Mouse (Mus musculus) urinary bladder, postnatal 4 days (tissue): ENCODE measurements around the gene N4bp1.

Experiments used
- DNase-seq, 2 experiments: peaks; one replicate each; pipeline ENCODE4 v3.0.0; 2021 to 2022; ENCODE audit warnings: low spot score in 2 of 2

N4bp1 gene

GRCm38 (mm10) chr8:86895390-86895789, 10.3 kb upstream of the N4bp1 start:
- no peak for DNase-seq

GRCm38 (mm10) chr8:86894194-86894761, 9.2 kb upstream of the N4bp1 start:
- DNase-seq, result no peak

DNA sequence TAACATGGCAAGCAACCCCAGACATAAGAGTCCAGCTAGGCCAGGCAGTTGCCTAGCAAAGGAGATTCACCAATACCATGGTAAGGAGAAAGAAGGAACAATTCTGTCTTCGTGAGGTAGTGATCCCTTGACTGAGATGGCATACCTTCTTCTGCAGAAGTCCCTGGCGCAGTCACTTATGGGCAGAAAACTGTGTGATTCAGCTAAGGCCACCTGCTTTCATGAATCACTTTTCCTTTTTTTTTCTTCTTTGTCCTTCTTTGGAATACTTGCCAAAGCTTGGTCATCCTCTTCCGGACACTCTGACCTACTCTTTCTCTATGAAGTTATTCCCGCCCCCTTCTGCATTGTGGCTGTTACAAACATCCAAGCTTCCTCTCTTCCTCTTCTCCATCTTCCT, 8.5 kb upstream of the N4bp1 start:
- no peak for DNase-seq

DNA sequence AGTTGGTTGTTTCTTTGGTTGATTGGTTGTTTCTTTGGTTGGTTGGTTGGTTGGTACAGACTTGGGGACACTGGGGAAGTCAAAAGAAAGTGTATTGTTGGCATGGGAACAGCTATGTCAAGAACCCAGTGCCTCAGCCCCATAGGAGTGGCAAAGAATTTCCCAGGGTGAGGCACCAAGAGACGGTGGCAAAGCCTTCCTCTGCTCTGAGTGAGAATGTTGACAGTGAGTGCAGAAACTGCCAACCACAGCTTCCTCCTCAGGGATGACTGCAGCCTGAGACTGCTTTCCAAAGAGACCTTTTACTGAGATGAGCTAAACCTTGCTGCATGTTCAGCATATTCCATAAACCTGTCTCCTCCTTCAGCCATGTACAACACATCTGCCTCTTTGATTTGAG, 6.5 kb upstream of the N4bp1 start:
- DNase-seq, result no peak

GRCm38 (mm10) chr8:86888058-86888939, 3.2 kb upstream of the N4bp1 start:
- no peak for DNase-seq

DNA sequence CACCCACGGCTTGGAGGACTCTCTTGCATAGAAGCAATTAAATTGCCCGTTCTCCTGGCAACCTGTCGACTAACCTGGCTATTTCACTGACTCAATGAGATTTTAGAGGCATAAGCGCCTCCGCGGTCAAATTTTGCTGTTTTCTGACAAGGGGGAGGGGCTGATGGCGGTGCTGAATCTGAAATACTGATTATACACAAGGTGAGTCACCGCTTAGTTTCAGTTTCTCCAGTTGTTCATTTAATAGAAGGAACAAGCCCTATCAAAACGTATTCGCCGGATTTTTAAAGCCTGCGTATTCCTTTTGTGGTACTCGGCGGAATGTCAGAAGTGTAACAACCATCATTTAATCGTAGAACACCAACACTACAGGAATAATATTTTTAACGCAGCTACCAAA, 991 bp downstream of the N4bp1 start:
- DNase-seq, result no peak

DNA sequence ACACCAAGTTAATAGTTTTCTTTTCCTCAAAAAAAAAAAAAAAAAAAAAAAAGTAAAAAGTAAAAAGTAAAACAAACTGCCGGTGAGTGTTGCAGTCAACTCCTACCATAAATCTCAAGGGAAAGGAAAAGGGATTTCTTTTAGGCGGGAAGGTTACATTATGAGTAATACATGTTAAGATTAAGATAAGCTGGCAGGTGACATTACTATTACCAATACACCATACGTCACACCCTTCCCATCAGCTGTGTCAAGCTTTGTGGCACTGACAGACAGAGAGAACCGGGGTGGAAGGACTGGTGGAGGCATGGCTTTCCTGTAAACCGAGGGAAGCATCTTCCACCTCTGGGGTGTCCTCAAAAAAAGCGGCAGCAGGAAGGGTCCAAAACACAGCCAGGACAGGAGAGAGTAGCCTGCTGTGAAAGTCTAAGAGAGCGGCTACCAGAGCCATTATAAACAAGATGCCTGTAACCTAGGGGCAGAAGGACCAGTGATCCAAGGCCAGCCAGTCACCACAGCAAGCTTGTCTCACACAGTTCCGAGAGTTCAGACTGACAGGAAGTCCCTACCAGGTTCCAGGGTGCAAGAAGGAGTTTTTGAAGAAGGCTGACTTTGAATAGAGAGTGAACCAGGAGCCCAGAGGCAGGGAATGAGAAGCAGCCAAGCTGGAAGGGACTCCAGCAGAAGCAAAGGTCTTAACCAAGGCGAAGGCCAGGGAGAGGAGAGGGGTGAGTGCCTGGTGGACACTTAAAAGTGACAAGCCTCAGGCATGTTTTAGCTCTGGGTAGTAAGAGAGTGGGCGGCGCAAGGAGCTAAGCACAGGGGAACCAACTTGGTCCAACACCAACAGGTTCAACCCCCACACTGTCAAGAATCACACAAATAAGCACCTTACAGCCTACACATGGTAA, 2.2 kb downstream of the N4bp1 start:
- no peak for DNase-seq

GRCm38 (mm10) chr8:86881951-86882350, 3.1 kb downstream of the N4bp1 start:
- no peak for DNase-seq

- no peak for DNase-seq
These were observed 3.9 kb downstream of the N4bp1 start for GRCm38 (mm10) chr8:86881068-86881609.

- DNase-seq, result no peak
These were observed 8.2 kb downstream of the N4bp1 start for GRCm38 (mm10) chr8:86876831-86877230.

- no peak for DNase-seq
These were observed 11.0 kb downstream of the N4bp1 start for GRCm38 (mm10) chr8:86874055-86874454.

- no peak for DNase-seq
These were observed 11.9 kb downstream of the N4bp1 start for GRCm38 (mm10) chr8:86873151-86873550.

DNA sequence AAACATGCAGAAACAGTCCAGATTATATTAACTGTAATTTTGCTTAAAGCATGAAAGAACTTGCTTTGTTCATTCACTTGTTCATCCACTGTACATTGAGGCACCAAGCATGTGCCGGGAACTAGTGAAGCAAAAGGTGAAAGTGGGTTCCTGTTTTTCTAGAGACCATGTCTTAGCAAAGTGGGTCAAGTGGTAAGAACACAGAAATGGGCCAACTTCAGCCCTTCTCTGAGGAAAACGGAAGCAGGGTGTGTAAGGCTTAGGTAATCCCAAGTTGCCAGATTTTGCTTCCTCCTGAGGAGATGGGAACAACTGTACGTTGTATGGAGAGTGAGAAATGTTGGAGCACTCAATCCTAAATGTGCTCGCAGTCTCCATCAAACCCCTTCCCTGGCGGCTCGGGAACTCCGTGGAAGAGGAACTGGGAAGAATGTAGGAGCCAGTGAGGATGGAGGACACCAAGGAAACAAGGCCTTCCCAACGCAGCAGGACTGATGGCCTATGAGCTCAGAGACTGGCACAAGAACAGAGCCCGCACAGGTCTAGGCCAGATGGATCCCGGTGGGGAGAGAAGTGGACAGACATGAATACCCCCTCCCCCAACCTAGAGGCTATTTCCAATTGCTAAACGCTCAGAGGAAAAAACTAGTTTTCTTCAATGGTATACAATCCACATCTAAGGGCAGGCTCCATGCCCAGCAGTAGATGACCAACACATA, 12.8 kb downstream of the N4bp1 start:
- DNase-seq, result no peak

DNA sequence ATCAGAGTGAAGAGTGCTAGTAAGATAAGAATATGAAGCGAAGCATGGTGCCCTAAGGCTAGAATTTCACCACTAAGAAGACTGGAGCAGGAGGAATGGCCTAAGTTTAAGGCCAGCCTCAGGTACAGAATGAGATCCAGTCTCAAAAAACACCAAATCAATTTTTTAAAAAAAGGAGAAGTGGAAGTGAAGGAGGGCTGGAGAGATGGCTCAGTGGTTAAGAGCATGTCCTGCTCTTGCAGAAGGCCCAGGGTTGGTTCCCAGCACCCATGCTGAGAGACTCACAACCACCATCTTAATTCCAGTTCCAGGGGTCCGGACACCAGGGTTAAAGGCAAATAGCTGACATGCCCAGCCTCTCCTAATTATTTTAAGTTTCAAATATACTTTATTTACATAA, 13.6 kb downstream of the N4bp1 start:
- no peak for DNase-seq

DNA sequence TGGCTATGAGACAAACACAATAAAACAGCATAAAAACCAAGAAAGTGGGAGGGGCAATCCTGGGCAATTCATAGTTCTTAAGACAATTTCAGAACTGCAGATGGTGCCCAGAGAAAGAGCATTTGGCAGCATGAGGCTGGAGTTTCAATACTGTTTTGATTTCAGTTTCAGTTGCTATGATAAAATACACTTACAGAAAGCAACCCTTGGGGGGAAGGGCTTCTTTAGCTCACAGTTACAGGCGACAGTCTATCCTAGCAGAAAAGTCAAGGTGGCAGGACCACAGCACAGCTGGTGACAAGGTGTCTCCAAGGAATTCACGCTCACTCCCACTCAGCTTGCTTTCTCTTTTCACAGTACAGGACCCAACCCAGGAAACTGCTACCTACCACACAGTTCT, 14.3 kb downstream of the N4bp1 start:
- DNase-seq, result no peak

DNA sequence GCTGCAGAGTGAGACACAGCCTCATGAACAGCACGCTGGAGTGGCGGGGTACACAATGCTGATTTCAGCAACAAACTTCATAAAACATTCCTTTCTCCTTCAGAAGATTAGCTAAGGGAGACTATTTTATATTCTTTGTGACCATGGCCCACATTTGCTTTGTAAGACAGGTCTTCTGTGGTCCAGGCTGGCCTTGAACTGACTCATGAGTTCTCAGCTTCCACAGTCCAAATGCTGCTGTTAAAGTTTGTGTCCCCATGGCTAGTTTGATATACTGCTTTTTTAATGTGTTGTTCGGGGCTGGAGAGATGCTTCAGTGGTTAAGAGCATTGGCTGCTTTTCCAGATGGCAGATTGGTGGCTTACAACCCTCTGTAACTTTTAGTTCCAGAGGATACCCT, 17.0 kb downstream of the N4bp1 start:
- DNase-seq, result no peak

- DNase-seq, result no peak
These were observed 20.3 kb downstream of the N4bp1 start for GRCm38 (mm10) chr8:86864764-86865163.

DNA sequence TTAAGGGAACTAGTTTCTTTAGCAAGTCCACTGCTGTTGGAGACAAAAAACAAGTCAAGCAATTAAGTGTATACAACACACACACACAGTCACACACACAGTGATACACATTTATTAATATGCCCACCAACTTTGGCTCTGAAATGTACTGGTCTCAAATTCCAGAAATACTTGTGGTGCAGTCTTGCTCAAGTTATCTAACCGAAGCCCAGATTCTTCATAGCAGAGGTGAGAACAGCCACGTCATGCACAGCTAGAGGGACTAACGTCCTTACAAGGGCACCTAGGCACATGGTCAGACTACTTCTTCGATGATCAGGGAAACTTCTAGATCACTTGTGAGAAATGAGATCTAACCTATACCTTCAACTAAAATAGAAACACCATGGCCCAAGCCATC, 22.2 kb downstream of the N4bp1 start:
- no peak for DNase-seq

DNA sequence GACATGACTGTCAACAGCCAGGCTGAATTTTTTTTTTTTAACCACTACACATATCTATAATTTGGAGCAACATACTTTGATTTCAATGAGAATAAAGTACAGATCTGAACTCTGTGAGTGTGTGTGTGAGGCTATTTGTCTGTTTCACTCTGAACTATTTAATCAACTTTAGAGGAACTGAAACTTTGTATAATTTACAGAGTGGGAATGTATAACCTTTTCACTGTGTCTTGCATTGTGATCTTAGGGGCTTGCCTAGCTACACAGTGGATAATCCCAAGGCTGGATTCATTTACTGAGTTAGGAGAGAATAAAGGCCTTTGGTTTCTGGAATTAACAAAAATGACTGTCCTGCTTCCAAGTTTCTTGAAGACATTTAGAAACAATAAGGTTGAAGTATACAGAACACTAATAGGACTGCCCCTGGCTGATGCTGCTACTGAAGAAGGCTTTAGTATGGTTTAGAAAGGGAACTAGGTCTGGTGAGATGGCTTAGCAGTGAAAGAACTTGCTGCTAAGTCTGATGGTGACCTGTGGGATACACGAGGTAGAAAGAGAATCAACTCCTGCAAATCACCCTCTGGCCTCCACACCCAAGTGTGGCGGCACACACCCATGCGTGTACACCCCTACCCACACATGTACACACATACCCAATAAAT, 22.8 kb downstream of the N4bp1 start:
- DNase-seq, result no peak

- no peak for DNase-seq
These were observed 23.5 kb downstream of the N4bp1 start for GRCm38 (mm10) chr8:86861516-86861915.

DNA sequence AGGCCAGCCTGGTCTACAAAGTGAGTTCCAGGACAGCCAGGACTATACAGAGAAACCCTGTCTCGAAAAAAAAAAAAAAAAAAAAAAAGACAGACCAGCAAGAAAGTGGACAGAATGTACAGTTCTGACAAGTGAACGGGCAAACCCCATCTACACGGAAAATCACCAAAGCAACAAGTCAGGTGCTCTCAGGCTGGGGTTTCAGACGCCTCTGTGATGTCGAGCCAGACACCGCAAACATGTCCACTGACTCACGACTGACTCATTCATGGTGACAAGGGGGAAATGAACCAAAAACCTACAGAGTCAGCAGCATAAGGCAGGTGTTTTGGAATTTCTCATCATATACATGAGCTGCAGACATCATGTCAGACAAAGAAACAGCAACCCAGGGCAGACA, 28.8 kb downstream of the N4bp1 start:
- no peak for DNase-seq
